Mouse (Mus musculus): ENCODE data around the gene Mafg. TPM values are rescaled to one million over a fixed set of nuclear protein-coding genes. Genes with fewer than 3 reads are reported as not detected.
"Not testable (repeated sequence)": the region's sequence is repeated elsewhere in the genome, so short reads cannot be mapped to it uniquely, and the experiment has no call there.

Gene Mafg
- polyA plus RNA-seq, 1 experiment from 2014 or later: 19.8 TPM

- no peaks in the 10 kb centered on the region for H3K27me3 ChIP-seq (ENCODE audit: low read depth, poor library complexity, severe bottlenecking)
- no peak for DNase-seq (ENCODE audit: low spot score)
- H3K36me3 ChIP-seq: peaks cover 77% of the 10 kb centered on the region
- peak overlapping the region; percentile 99 for H3K4me3 ChIP-seq
- H3K4me1 ChIP-seq: peaks cover 37% of the 10 kb centered on the region
- WGBS: 5% methylated on average over 99 of the region's 99 CpGs
- peak overlapping the region; percentile 99 for H3K27ac ChIP-seq (replicated peaks)
- no peaks in the 10 kb centered on the region for H3K9me3 ChIP-seq (replicated peaks)
Observed at GRCm38 (mm10) chr11:120597240-120598235, 35.9 kb downstream of the Mafg start.

GRCm38 (mm10) chr11:120588531-120588930, 44.9 kb downstream of the Mafg start:
- no peaks in the 10 kb centered on the region for H3K4me1 ChIP-seq
- H3K27me3 ChIP-seq (ENCODE audit: low read depth, poor library complexity, severe bottlenecking): no peaks in the 10 kb centered on the region
- no peak for DNase-seq (ENCODE audit: low spot score)
- H3K9me3 ChIP-seq (replicated peaks): peaks cover 5% of the 10 kb centered on the region
- no peak overlapping the region for H3K4me3 ChIP-seq
- H3K27ac ChIP-seq (replicated peaks): no peak overlapping the region
- H3K36me3 ChIP-seq: peaks cover 98% of the 10 kb centered on the region
- 95% methylated on average over 6 of the region's 6 CpGs for WGBS

- H3K36me3 ChIP-seq: peaks cover 77% of the 10 kb centered on the region
- H3K27me3 ChIP-seq (ENCODE audit: low read depth, poor library complexity, severe bottlenecking): no peaks in the 10 kb centered on the region
- H3K4me3 ChIP-seq: no peak overlapping the region
- DNase-seq (ENCODE audit: low spot score): no peak
- H3K9me3 ChIP-seq (replicated peaks): peaks cover 5% of the 10 kb centered on the region
- 91% methylated on average over 1 of the region's 1 CpGs for WGBS
- H3K4me1 ChIP-seq: peaks cover 28% of the 10 kb centered on the region
- H3K27ac ChIP-seq (replicated peaks): no peak overlapping the region
Observed at GRCm38 (mm10) chr11:120583937-120584336, 49.5 kb downstream of the Mafg start.

- H3K36me3 ChIP-seq: peaks cover 77% of the 10 kb centered on the region
- 0 out of 2 replicates have a peak overlapping the region, but pooled peaks have one; percentile 92 for H3K4me3 ChIP-seq
- WGBS: 86% methylated on average over 2 of the region's 2 CpGs
- H3K9me3 ChIP-seq (replicated peaks); DNase-seq (ENCODE audit: low spot score); H3K27ac ChIP-seq (replicated peaks); H3K27me3 ChIP-seq (ENCODE audit: low read depth, poor library complexity, severe bottlenecking): not testable (repeated sequence)
- peaks cover 38% of the 10 kb centered on the region for H3K4me1 ChIP-seq
Observed at GRCm38 (mm10) chr11:120582982-120583293, 50.5 kb downstream of the Mafg start.

- 68% methylated on average over 8 of the region's 8 CpGs for WGBS
- Histone ChIP-seq H3K27me3 (ENCODE audit: low read depth, poor library complexity, severe bottlenecking) (no peaks in the 10 kb centered on the region), H3K4me1 (peaks cover 38% of the 10 kb centered on the region), H3K9me3 (replicated peaks) (peaks cover 5% of the 10 kb centered on the region), H3K4me3 (peak overlapping the region; percentile 92), H3K27ac (replicated peaks) (peak overlapping the region; percentile 99), H3K36me3 (peaks cover 77% of the 10 kb centered on the region)
- DNase-seq (ENCODE audit: low spot score): no peak
Observed at GRCm38 (mm10) chr11:120582268-120582981, 51.0 kb downstream of the Mafg start.

GRCm38 (mm10) chr11:120581490-120582267, 51.7 kb downstream of the Mafg start, which contains the start of gene Arhgdia:
Gene Arhgdia (minus strand): TSS chr11:120581624.
- H3K4me3 ChIP-seq: peak within 1 kb of the TSS; percentile 92
- peak; percentile 89 for DNase-seq (ENCODE audit: low spot score)
- peaks cover 77% of the 10 kb centered on the region for H3K36me3 ChIP-seq
- peaks cover 38% of the 10 kb centered on the region for H3K4me1 ChIP-seq
- H3K27ac ChIP-seq (replicated peaks): peak within 1 kb of the TSS; percentile 99
- 4% methylated on average over 72 of the region's 75 CpGs for WGBS
- no peaks in the 10 kb centered on the region for H3K27me3 ChIP-seq (ENCODE audit: low read depth, poor library complexity, severe bottlenecking)
- H3K9me3 ChIP-seq (replicated peaks): peaks cover 5% of the 10 kb centered on the region

- no peak for DNase-seq (ENCODE audit: low spot score)
- H3K9me3 ChIP-seq (replicated peaks): peaks cover 5% of the 10 kb centered on the region
- peaks cover 73% of the 10 kb centered on the region for H3K36me3 ChIP-seq
- peak overlapping the region; percentile 92 for H3K4me3 ChIP-seq
- H3K27me3 ChIP-seq (ENCODE audit: low read depth, poor library complexity, severe bottlenecking): no peaks in the 10 kb centered on the region
- H3K27ac ChIP-seq (replicated peaks): peak overlapping the region; percentile 99
- WGBS: under 1% methylated on average over 44 of the region's 44 CpGs
- peaks cover 38% of the 10 kb centered on the region for H3K4me1 ChIP-seq
Observed at GRCm38 (mm10) chr11:120580871-120581331, 52.5 kb downstream of the Mafg start.

- H3K36me3 ChIP-seq: peaks cover 65% of the 10 kb centered on the region
Observed at GRCm38 (mm10) chr11:120580190-120580589, 53.2 kb downstream of the Mafg start.

GRCm38 (mm10) chr11:120579316-120580107, 53.9 kb downstream of the Mafg start:
- Histone ChIP-seq H3K36me3 (peaks cover 60% of the 10 kb centered on the region), H3K4me1 (peaks cover 42% of the 10 kb centered on the region)
- WGBS: 65% methylated on average over 15 of the region's 15 CpGs

More at GRCm38 (mm10) chr11:120580190-120580589, 53.2 kb downstream of the Mafg start:
- Histone ChIP-seq H3K9me3 (replicated peaks) (peaks cover 5% of the 10 kb centered on the region), H3K4me3 (peak overlapping the region; percentile 92), H3K27me3 (ENCODE audit: low read depth, poor library complexity, severe bottlenecking) (no peaks in the 10 kb centered on the region), H3K27ac (replicated peaks) (peak overlapping the region; percentile 99), H3K4me1 (peaks cover 38% of the 10 kb centered on the region)
- no peak for DNase-seq (ENCODE audit: low spot score)
- 72% methylated on average over 7 of the region's 7 CpGs for WGBS

GRCm38 (mm10) chr11:120578694-120579243, 54.6 kb downstream of the Mafg start:
- peak overlapping the region; percentile 92 for H3K4me3 ChIP-seq
- peaks cover 52% of the 10 kb centered on the region for H3K36me3 ChIP-seq
- no peak for DNase-seq (ENCODE audit: low spot score)
- H3K9me3 ChIP-seq (replicated peaks): peaks cover under 1% of the 10 kb centered on the region; the same call in 1 of the 2 replicates
- no peaks in the 10 kb centered on the region for H3K27me3 ChIP-seq (ENCODE audit: low read depth, poor library complexity, severe bottlenecking)
- peaks cover 49% of the 10 kb centered on the region for H3K4me1 ChIP-seq
- no peak overlapping the region for H3K27ac ChIP-seq (replicated peaks)
- 88% methylated on average over 11 of the region's 11 CpGs for WGBS

More at GRCm38 (mm10) chr11:120579316-120580107, 53.9 kb downstream of the Mafg start:
- Histone ChIP-seq H3K27me3 (ENCODE audit: low read depth, poor library complexity, severe bottlenecking) (no peaks in the 10 kb centered on the region), H3K4me3 (peak overlapping the region; percentile 92), H3K27ac (replicated peaks) (peak overlapping the region; percentile 99), H3K9me3 (replicated peaks) (peaks cover 5% of the 10 kb centered on the region)
- peak; percentile 84 for DNase-seq (ENCODE audit: low spot score)

GRCm38 (mm10) chr11:120578024-120578693, 55.2 kb downstream of the Mafg start:
- Histone ChIP-seq H3K4me3 (peak overlapping the region; percentile 92), H3K4me1 (peaks cover 50% of the 10 kb centered on the region), H3K27ac (replicated peaks) (no peak overlapping the region)

More at GRCm38 (mm10) chr11:120578024-120578693, 55.2 kb downstream of the Mafg start:
- Histone ChIP-seq H3K36me3 (peaks cover 47% of the 10 kb centered on the region), H3K9me3 (replicated peaks) (no peaks in the 10 kb centered on the region), H3K27me3 (ENCODE audit: low read depth, poor library complexity, severe bottlenecking) (no peaks in the 10 kb centered on the region)
- 89% methylated on average over 10 of the region's 10 CpGs for WGBS
- DNase-seq (ENCODE audit: low spot score): no peak
